Mouse (Mus musculus): ENCODE measurements at regions not wholly inside any gene's neighbourhood (a gene's known extent, or its start where the extent isn't known, plus 50 kb on each side); places are given as distances from the start of the nearest gene placed in this dataset.
A peak's percentile ranks its signal among the peaks of the same experiment; 100 is the strongest.

- Histone ChIP-seq H3K4me1 (peaks cover 8% of the 10 kb centered on the region; the same call in 1 of the 2 replicates), H3K27ac (replicated peaks) (no peak overlapping the region), H3K9ac (no peak overlapping the region), H3K9me3 (replicated peaks) (no peaks in the 10 kb centered on the region), H3K4me3 (replicated peaks) (no peak overlapping the region), H3K27me3 (peaks cover 35% of the 10 kb centered on the region), H3K36me3 (no peaks in the 10 kb centered on the region), H3K4me2 (replicated peaks) (no peak overlapping the region)
- 79% methylated on average over 7 of the region's 7 CpGs for WGBS
- ATAC-seq (ENCODE audit: insufficient number of reproducible peaks, low FRiP score, low TSS enrichment, low read depth) = no peak
These were observed 198.1 kb downstream of the Cdc5l start for GRCm38 (mm10) chr17:45235401-45235800.

- H3K27me3 ChIP-seq = peaks cover 36% of the 10 kb centered on the region
- H3K4me2 ChIP-seq (replicated peaks) = no peak overlapping the region
- no peak overlapping the region for H3K4me3 ChIP-seq (replicated peaks)
- ATAC-seq (ENCODE audit: insufficient number of reproducible peaks, low FRiP score, low TSS enrichment, low read depth) = no peak
- no peak overlapping the region for H3K9ac ChIP-seq
- no peaks in the 10 kb centered on the region for H3K4me1 ChIP-seq
- H3K36me3 ChIP-seq = no peaks in the 10 kb centered on the region
- no peaks in the 10 kb centered on the region for H3K9me3 ChIP-seq (replicated peaks)
- WGBS = 38% methylated on average over 5 of the region's 5 CpGs
- no peak overlapping the region for H3K27ac ChIP-seq (replicated peaks)
These were observed 200.7 kb downstream of the Cdc5l start for GRCm38 (mm10) chr17:45232874-45233273.

- Histone ChIP-seq H3K9me3 (replicated peaks) (no peaks in the 10 kb centered on the region), H3K4me2 (replicated peaks) (no peak overlapping the region), H3K36me3 (no peaks in the 10 kb centered on the region), H3K4me1 (peaks cover 12% of the 10 kb centered on the region), H3K27me3 (peaks cover 22% of the 10 kb centered on the region), H3K27ac (replicated peaks) (no peak overlapping the region), H3K9ac (no peak overlapping the region), H3K4me3 (replicated peaks) (no peak overlapping the region)
- ATAC-seq (ENCODE audit: insufficient number of reproducible peaks, low FRiP score, low TSS enrichment, low read depth) = no peak
- whole genome bisulfite sequencing = 25% methylated on average over 1 of the region's 1 CpGs
These were observed 206.3 kb downstream of the Cdc5l start for GRCm38 (mm10) chr17:45227190-45227589.

- 29% methylated on average over 6 of the region's 6 CpGs for WGBS
- Histone ChIP-seq H3K9me3 (replicated peaks) (no peaks in the 10 kb centered on the region), H3K27ac (replicated peaks) (no peak overlapping the region), H3K27me3 (peaks cover 24% of the 10 kb centered on the region), H3K9ac (no peak overlapping the region), H3K36me3 (no peaks in the 10 kb centered on the region), H3K4me3 (replicated peaks) (no peak overlapping the region), H3K4me2 (replicated peaks) (no peak overlapping the region), H3K4me1 (peaks cover 14% of the 10 kb centered on the region)
- ATAC-seq (ENCODE audit: insufficient number of reproducible peaks, low FRiP score, low TSS enrichment, low read depth) = no peak
These were observed 207.1 kb downstream of the Cdc5l start for GRCm38 (mm10) chr17:45226486-45226885.

- 0 out of 2 replicates have a peak, but pooled peaks have one; percentile 48 for ATAC-seq (ENCODE audit: insufficient number of reproducible peaks, low FRiP score, low TSS enrichment, low read depth)
- Histone ChIP-seq H3K4me1 (peaks cover 11% of the 10 kb centered on the region), H3K27ac (replicated peaks) (no peak overlapping the region), H3K36me3 (no peaks in the 10 kb centered on the region), H3K9ac (no peak overlapping the region), H3K4me3 (replicated peaks) (no peak overlapping the region), H3K4me2 (replicated peaks) (no peak overlapping the region), H3K27me3 (peaks cover 45% of the 10 kb centered on the region), H3K9me3 (replicated peaks) (no peaks in the 10 kb centered on the region)
- WGBS = 33% methylated on average over 10 of the region's 10 CpGs
These were observed 211.9 kb downstream of the Cdc5l start for GRCm38 (mm10) chr17:45221625-45222024.

GRCm38 (mm10) chr17:45217126-45217525, 216.4 kb downstream of the Cdc5l start:
- peaks cover 36% of the 10 kb centered on the region for H3K27me3 ChIP-seq
- no peaks in the 10 kb centered on the region for H3K9me3 ChIP-seq (replicated peaks)
- 83% methylated on average over 5 of the region's 5 CpGs for WGBS
- H3K4me1 ChIP-seq = peaks cover 16% of the 10 kb centered on the region
- no peaks in the 10 kb centered on the region for H3K36me3 ChIP-seq
- H3K9ac ChIP-seq = no peak overlapping the region
- no peak overlapping the region for H3K27ac ChIP-seq (replicated peaks)
- ATAC-seq (ENCODE audit: insufficient number of reproducible peaks, low FRiP score, low TSS enrichment, low read depth) = no peak
- H3K4me3 ChIP-seq (replicated peaks) = no peak overlapping the region
- no peak overlapping the region for H3K4me2 ChIP-seq (replicated peaks)

GRCm38 (mm10) chr17:45215067-45216049, 218.2 kb downstream of the Cdc5l start:
- H3K4me2 ChIP-seq (replicated peaks) = no peak overlapping the region
- H3K4me3 ChIP-seq (replicated peaks) = no peak overlapping the region
- H3K9ac ChIP-seq = no peak overlapping the region
- H3K27me3 ChIP-seq = peaks cover 26% of the 10 kb centered on the region
- 0 out of 2 replicates have a peak, but pooled peaks have one; percentile 26 for ATAC-seq (ENCODE audit: insufficient number of reproducible peaks, low FRiP score, low TSS enrichment, low read depth)
- peaks cover 11% of the 10 kb centered on the region for H3K4me1 ChIP-seq
- WGBS = 53% methylated on average over 15 of the region's 15 CpGs
- no peaks in the 10 kb centered on the region for H3K36me3 ChIP-seq
- H3K9me3 ChIP-seq (replicated peaks) = no peaks in the 10 kb centered on the region
- no peak overlapping the region for H3K27ac ChIP-seq (replicated peaks)

GRCm38 (mm10) chr17:45210984-45211383, 222.6 kb downstream of the Cdc5l start:
- H3K4me3 ChIP-seq (replicated peaks) = no peak overlapping the region
- H3K27me3 ChIP-seq = no peaks in the 10 kb centered on the region
- H3K4me2 ChIP-seq (replicated peaks) = no peak overlapping the region
- ATAC-seq (ENCODE audit: insufficient number of reproducible peaks, low FRiP score, low TSS enrichment, low read depth) = no peak
- no peaks in the 10 kb centered on the region for H3K9me3 ChIP-seq (replicated peaks)
- H3K36me3 ChIP-seq = no peaks in the 10 kb centered on the region
- no peak overlapping the region for H3K27ac ChIP-seq (replicated peaks)
- H3K4me1 ChIP-seq = peaks cover 25% of the 10 kb centered on the region
- 87% methylated on average over 2 of the region's 2 CpGs for WGBS
- H3K9ac ChIP-seq = no peak overlapping the region

GRCm38 (mm10) chr17:45209387-45209663, 224.2 kb downstream of the Cdc5l start:
- no peak overlapping the region for H3K9ac ChIP-seq
- no peaks in the 10 kb centered on the region for H3K9me3 ChIP-seq (replicated peaks)
- H3K4me2 ChIP-seq (replicated peaks) = no peak overlapping the region
- no peak overlapping the region for H3K27ac ChIP-seq (replicated peaks)
- no peaks in the 10 kb centered on the region for H3K36me3 ChIP-seq
- H3K4me3 ChIP-seq (replicated peaks) = no peak overlapping the region
- 40% methylated on average over 3 of the region's 3 CpGs for WGBS
- peaks cover 14% of the 10 kb centered on the region for H3K4me1 ChIP-seq
- no peak for ATAC-seq (ENCODE audit: insufficient number of reproducible peaks, low FRiP score, low TSS enrichment, low read depth)
- no peaks in the 10 kb centered on the region for H3K27me3 ChIP-seq

- Histone ChIP-seq H3K9ac (no peak overlapping the region), H3K4me3 (replicated peaks) (no peak overlapping the region), H3K4me2 (replicated peaks) (no peak overlapping the region), H3K36me3 (no peaks in the 10 kb centered on the region), H3K27me3 (no peaks in the 10 kb centered on the region), H3K4me1 (peaks cover 14% of the 10 kb centered on the region), H3K9me3 (replicated peaks) (no peaks in the 10 kb centered on the region), H3K27ac (replicated peaks) (no peak overlapping the region)
- peak; percentile 85; the same call in 1 of the 2 replicates for ATAC-seq (ENCODE audit: insufficient number of reproducible peaks, low FRiP score, low TSS enrichment, low read depth)
- WGBS = 32% methylated on average over 14 of the region's 14 CpGs
These were observed 224.7 kb downstream of the Cdc5l start for GRCm38 (mm10) chr17:45208596-45209386.

- H3K27ac ChIP-seq (replicated peaks) = no peak overlapping the region
- no peak for ATAC-seq (ENCODE audit: insufficient number of reproducible peaks, low FRiP score, low TSS enrichment, low read depth)
- H3K27me3 ChIP-seq = no peaks in the 10 kb centered on the region
- no peaks in the 10 kb centered on the region for H3K36me3 ChIP-seq
- no peak overlapping the region for H3K9ac ChIP-seq
- H3K4me2 ChIP-seq (replicated peaks) = no peak overlapping the region
- H3K4me3 ChIP-seq (replicated peaks) = no peak overlapping the region
- no peaks in the 10 kb centered on the region for H3K9me3 ChIP-seq (replicated peaks)
- peaks cover 24% of the 10 kb centered on the region for H3K4me1 ChIP-seq
- 92% methylated on average over 6 of the region's 6 CpGs for WGBS
These were observed 237.8 kb downstream of the Cdc5l start for GRCm38 (mm10) chr17:45195779-45196178.
